Mouse (Mus musculus) midbrain, embryonic 16.5 days (tissue): Measurements from ENCODE around the gene Rnf24. TPM values are rescaled to one million over a fixed set of nuclear protein-coding genes. Genes with fewer than 3 reads are reported as not detected.

Source experiments
- ATAC-seq: fragments of 200-750 bp; cut with Nextera tagmentation; 2 replicates; pipeline ENCODE4 v1.8.0; 2017; ENCODE audit warnings: moderate TSS enrichment
- H3K27ac ChIP-seq: fragments of 300-500 bp; sonication (generic); 2 replicates; pipeline ENCODE4 v1.5.1; 2014; ENCODE audit warnings: mild to moderate bottlenecking, low read length, mixed read lengths
- H3K27me3 ChIP-seq: fragments of 300-500 bp; sonication (generic); 2 replicates; pipeline ENCODE4 v1.6.1; 2014; ENCODE audit warnings: low read depth, low read length, mixed read lengths; ENCODE audit not compliant: control insufficient read depth, insufficient read depth
- H3K36me3 ChIP-seq: fragments of 300-500 bp; sonication (generic); 2 replicates; pipeline ENCODE4 v1.6.1; 2014; ENCODE audit warnings: mild to moderate bottlenecking, low read length, moderate library complexity, mixed read lengths; ENCODE audit not compliant: control insufficient read depth, insufficient read depth
- H3K4me1 ChIP-seq: fragments of 300-500 bp; sonication (generic); 2 replicates; pipeline ENCODE4 v1.6.1; 2014; ENCODE audit warnings: mild to moderate bottlenecking, low read length, mixed read lengths; ENCODE audit not compliant: control insufficient read depth, insufficient read depth
- H3K4me2 ChIP-seq: fragments of 300-500 bp; sonication (generic); 2 replicates; pipeline ENCODE4 v1.6.1; 2014; ENCODE audit warnings: mild to moderate bottlenecking, low read length, mixed read lengths
- H3K4me3 ChIP-seq: fragments of 300-500 bp; sonication (generic); 2 replicates; pipeline ENCODE4 v1.5.1; 2014; ENCODE audit warnings: low read depth, mild to moderate bottlenecking, low read length, moderate library complexity, mixed read lengths
- H3K9ac ChIP-seq: fragments of 300-500 bp; sonication (generic); 2 replicates; pipeline ENCODE4 v1.6.1; 2014; ENCODE audit warnings: low read depth, low read length, mixed read lengths
- H3K9me3 ChIP-seq: fragments of 300-500 bp; sonication (generic); replicated peaks from 2 replicates; pipeline ENCODE4 v1.6.1; 2014; ENCODE audit warnings: mild to moderate bottlenecking, low read length, mixed read lengths; ENCODE audit not compliant: control insufficient read depth, poor library complexity, severe bottlenecking
- WGBS: fragments of 180-500 bp; shearing (Covaris S2); extraction: QIAGEN DNeasy Blood & Tissue Kit; methylation state at CpG from one replicate; pipeline ENCODE4 v1.1.7; 2014; 5-methylcytosine and 5-hydroxymethylcytosine counted together
- polyA plus RNA-seq: library from polyadenylated mRNA; unstranded; fragments of >200 nt; fragmentation: Nextera tagmentation; extraction: Ambion mirVana; gene quantifications from 2 replicates; pipeline ENCODE4 v1.2.1, GENCODE M21; 2015

Rnf24 gene
- polyA plus RNA-seq, 1 experiment from 2014 or later: 20.1 TPM

DNA sequence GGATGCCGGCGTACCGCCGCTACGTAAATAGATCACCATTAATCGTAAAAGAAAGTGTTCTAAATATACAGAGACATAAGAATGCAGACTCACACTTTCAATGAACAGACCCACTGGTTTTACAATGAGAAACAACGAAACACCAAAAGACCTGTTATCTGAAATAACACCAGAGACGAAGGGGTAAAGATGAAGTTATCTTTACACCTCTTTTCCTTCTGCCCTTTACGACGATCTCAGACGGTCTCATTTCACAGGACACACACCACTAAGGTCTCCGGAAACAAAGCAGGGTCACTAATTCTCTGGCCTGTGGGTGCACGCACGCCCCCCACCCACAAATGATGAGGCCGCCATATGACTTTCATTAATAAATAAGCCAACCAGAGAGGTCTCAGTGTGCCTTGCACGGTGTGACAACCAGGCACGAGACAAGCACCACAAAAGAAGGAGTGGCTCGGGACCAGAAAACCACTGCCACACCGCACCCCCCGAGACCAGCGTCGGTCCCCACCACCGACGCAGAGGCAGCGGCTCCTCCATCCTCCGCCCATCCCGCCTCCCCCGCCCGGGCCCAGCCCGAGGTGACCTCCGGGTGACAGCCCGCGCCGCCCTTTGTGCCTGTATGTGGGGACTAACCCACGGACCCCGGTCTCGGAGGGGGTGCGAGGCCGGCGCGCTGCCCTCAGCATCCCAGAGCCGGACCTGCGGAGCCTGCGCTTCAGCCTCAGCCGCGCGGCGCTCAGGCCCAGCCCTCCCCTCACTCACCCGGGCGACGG, 535 bp downstream of the Rnf24 start:
- Histone ChIP-seq H3K36me3 (no peaks in the 10 kb centered on the region), H3K27me3 (no peaks in the 10 kb centered on the region), H3K27ac (peak overlapping the region; percentile 99), H3K4me2 (peak overlapping the region; percentile 76), H3K9ac (peak overlapping the region; percentile 99), H3K9me3 (no peaks in the 10 kb centered on the region), H3K4me1 (peaks cover 21% of the 10 kb centered on the region), H3K4me3 (peak overlapping the region; percentile 97)
- peak; percentile 75 for ATAC-seq
- WGBS: under 1% methylated on average over 48 of the region's 51 CpGs

DNA sequence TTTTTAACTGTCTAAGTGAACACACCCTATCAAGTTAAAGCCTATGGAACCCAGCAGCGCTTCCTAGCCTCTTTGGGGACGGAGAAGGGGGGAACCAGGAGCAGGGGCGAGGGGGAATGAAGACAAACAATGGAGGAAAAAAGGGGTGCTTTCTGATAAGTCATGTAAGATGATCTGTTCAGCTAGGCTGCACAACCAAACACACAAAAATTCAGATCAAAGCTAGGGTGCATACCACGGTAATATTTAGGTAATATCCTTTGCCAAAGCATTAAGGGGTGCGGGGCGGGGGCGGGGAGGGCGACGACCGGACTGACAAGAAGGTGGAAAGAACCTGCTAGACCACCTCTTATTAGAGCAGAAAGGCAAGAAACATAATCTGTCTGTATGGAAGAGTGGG, 1.2 kb downstream of the Rnf24 start:
- peak overlapping the region; percentile 76 for H3K4me2 ChIP-seq
- no peak for ATAC-seq
- H3K27me3 ChIP-seq: no peaks in the 10 kb centered on the region
- H3K4me1 ChIP-seq: peaks cover 21% of the 10 kb centered on the region
- H3K4me3 ChIP-seq: peak overlapping the region; percentile 97
- H3K27ac ChIP-seq: peak overlapping the region; percentile 99
- H3K36me3 ChIP-seq: no peaks in the 10 kb centered on the region
- peak overlapping the region; percentile 99 for H3K9ac ChIP-seq
- 8% methylated on average over 10 of the region's 10 CpGs for WGBS
- no peaks in the 10 kb centered on the region for H3K9me3 ChIP-seq

DNA sequence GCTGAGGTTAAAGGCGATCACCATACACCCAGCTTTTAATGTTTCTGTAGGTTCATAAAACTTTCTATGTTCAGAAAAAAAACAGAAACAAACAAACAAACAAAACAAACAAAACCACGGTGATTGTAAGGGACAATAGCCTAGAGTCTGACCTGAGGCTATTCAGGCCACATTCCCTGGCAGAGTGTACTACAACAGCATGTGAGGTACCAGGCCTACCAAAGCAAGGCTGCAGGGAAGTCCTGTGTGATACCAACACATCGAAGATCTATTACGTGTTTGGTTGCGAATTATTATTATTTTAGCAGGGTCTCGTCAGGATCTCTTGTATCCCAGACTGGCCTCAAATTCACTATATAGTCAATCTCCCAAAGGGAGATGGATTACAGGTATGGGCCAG, 2.4 kb downstream of the Rnf24 start:
- WGBS: 85% methylated on average over 6 of the region's 6 CpGs
- H3K4me1 ChIP-seq: peaks cover 21% of the 10 kb centered on the region
- no peak overlapping the region for H3K4me3 ChIP-seq
- no peaks in the 10 kb centered on the region for H3K27me3 ChIP-seq
- peak overlapping the region; percentile 28 for H3K4me2 ChIP-seq
- no peak for ATAC-seq
- no peaks in the 10 kb centered on the region for H3K9me3 ChIP-seq
- no peak overlapping the region for H3K27ac ChIP-seq
- no peak overlapping the region for H3K9ac ChIP-seq
- no peaks in the 10 kb centered on the region for H3K36me3 ChIP-seq

DNA sequence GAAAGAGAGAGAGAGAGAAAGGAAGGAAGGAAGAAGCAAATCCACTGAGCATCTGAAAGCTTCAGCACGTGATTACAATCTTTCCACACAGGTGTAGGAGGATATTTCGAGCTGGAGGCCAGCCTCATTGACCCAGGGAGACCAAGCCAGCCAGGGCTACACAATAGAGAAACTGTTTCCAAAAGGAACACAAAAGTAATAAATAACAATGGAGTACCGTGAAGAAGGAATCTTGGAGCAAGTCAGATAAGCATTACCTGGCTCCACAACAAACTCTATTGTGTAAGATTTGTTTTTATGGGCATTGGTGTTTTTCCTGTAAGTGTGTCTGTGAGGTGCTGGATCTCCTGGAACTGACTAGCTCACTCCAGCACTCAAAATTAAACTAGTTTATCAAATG, 7.1 kb downstream of the Rnf24 start:
- no peak for ATAC-seq
- Histone ChIP-seq H3K4me3 (no peak overlapping the region), H3K9me3 (no peaks in the 10 kb centered on the region), H3K4me1 (peaks cover 22% of the 10 kb centered on the region), H3K27ac (no peak overlapping the region), H3K36me3 (no peaks in the 10 kb centered on the region), H3K27me3 (no peaks in the 10 kb centered on the region), H3K4me2 (no peak overlapping the region), H3K9ac (no peak overlapping the region)
- WGBS: 62% methylated on average over 3 of the region's 3 CpGs

DNA sequence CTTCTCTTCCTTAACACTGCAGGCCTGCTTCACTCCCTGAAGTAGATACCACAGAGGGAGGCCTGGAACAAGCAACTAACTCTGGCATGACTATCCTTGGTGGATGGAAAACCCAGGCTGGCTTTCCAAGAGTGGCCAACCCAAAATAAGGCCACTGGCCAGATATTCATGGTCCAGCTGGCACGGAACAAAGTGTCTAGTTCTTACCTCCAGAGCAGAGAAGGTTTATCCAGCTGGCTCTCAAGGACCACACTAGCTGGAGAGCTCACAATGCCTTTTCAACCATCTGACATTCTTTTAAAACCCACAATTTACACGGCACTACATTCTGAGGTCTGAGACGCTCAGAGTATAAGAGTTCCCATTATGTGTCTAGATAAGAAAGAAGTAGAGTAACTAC, 8.2 kb downstream of the Rnf24 start:
- no peaks in the 10 kb centered on the region for H3K27me3 ChIP-seq
- WGBS: 69% methylated on average over 3 of the region's 3 CpGs
- ATAC-seq: no peak
- H3K36me3 ChIP-seq: no peaks in the 10 kb centered on the region
- H3K27ac ChIP-seq: no peak overlapping the region
- H3K4me1 ChIP-seq: peaks cover 12% of the 10 kb centered on the region; the same call in 1 of the 2 replicates
- H3K4me3 ChIP-seq: no peak overlapping the region
- no peak overlapping the region for H3K9ac ChIP-seq
- no peak overlapping the region for H3K4me2 ChIP-seq
- H3K9me3 ChIP-seq: no peaks in the 10 kb centered on the region

DNA sequence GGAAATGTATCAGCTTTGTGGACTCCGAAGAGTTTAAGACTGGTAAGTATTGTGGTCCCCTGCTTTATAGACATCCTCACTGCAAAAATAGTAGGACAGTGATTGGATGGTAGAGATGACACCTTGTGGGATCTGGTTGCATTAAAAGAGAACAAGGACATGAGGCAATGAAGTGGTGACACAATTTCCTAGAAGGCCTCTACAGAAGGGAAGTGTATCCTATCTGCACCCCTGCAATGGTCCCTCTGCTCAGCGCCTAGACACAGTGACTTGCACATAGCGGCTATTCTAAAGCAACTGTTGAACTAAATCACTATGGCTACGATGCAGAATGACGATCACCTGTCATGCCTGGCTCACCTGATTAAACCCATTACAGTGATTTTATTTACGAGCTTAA, 15.1 kb downstream of the Rnf24 start:
- 91% methylated on average over 6 of the region's 6 CpGs for WGBS
- no peak for ATAC-seq
- Histone ChIP-seq H3K27ac (no peak overlapping the region), H3K9me3 (no peaks in the 10 kb centered on the region), H3K4me1 (no peaks in the 10 kb centered on the region), H3K4me3 (no peak overlapping the region), H3K4me2 (no peak overlapping the region), H3K9ac (no peak overlapping the region), H3K27me3 (no peaks in the 10 kb centered on the region), H3K36me3 (no peaks in the 10 kb centered on the region)

DNA sequence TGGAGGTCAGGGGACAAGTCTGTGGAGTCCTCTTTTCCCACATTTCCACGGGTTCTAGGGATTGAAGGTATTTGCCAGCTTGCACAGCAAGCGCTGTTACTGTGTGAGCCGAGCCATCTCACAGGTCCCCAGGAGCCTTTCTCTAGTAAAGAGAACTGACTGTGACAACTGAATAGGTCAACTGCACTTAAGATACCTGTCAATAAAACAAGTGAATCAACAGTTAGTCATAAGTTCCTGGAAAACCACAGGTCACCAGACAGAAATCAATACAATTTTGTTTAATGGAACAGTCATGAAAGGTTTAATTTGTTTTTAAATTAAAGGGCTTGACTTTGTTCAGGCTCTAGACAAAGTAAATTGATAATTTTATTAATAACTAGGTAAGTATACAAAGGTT, 22.1 kb downstream of the Rnf24 start:
- Histone ChIP-seq H3K27ac (no peak overlapping the region), H3K9ac (no peak overlapping the region), H3K36me3 (no peaks in the 10 kb centered on the region), H3K27me3 (no peaks in the 10 kb centered on the region), H3K4me1 (no peaks in the 10 kb centered on the region), H3K4me3 (no peak overlapping the region), H3K9me3 (no peaks in the 10 kb centered on the region), H3K4me2 (no peak overlapping the region)
- no peak for ATAC-seq
- WGBS: 69% methylated on average over 3 of the region's 3 CpGs

DNA sequence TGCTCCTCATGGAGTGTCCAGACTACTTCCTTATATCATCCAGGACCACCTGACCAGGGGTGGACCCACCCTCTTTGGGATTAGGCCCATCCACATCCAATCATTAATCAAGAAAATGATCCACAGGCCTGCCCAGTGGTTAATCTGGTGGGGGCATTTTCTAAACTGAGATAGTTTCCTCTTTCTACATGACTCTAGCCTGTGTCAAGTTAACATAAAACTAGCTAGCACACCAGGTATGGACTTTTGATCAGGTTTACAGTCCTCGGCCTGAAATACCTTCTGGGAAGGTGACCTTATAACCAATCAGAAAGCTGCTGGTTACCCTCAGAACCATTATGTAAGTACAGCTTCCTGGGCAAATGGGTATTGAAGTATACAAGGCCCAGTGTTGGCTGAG, 23.7 kb downstream of the Rnf24 start:
- no peak overlapping the region for H3K4me2 ChIP-seq
- H3K4me1 ChIP-seq: no peaks in the 10 kb centered on the region
- no peak overlapping the region for H3K27ac ChIP-seq
- WGBS: 95% methylated on average over 1 of the region's 1 CpGs
- H3K9me3 ChIP-seq: no peaks in the 10 kb centered on the region
- no peaks in the 10 kb centered on the region for H3K36me3 ChIP-seq
- no peaks in the 10 kb centered on the region for H3K27me3 ChIP-seq
- ATAC-seq: no peak
- H3K9ac ChIP-seq: no peak overlapping the region
- H3K4me3 ChIP-seq: no peak overlapping the region

DNA sequence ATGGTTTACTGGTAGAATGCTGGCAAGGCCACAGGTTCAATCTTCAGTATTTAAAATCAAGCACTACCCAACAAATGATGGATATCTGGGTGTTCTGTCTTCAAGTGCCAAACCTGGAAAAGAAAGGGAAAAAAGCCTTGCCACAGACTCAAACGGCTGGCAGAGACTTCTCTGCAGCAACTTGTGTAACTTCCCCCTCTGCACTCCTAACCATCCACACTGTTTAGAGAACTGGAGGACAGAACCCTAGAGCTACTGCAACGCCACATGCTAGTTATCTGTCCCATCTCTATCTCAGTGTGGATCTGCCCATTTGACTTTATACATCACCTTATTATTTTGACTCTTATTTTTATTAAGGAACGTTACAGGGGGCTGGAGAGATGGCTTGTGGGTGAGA, 26.6 kb downstream of the Rnf24 start:
- Histone ChIP-seq H3K9me3 (no peaks in the 10 kb centered on the region), H3K4me1 (no peaks in the 10 kb centered on the region), H3K9ac (no peak overlapping the region), H3K27me3 (no peaks in the 10 kb centered on the region), H3K27ac (no peak overlapping the region), H3K36me3 (no peaks in the 10 kb centered on the region), H3K4me2 (no peak overlapping the region), H3K4me3 (no peak overlapping the region)
- ATAC-seq: no peak
- WGBS: 81% methylated on average over 3 of the region's 3 CpGs
